Mouse (Mus musculus) olfactory bulb, adult 2 months (tissue): Measurements from ENCODE around the gene Col2a1.

Experiments
- CTCF ChIP-seq: fragments of 200-500 bp; IDR thresholded peaks from 2 replicates; pipeline ENCODE4 v1.5.1; 2012; ENCODE audit warnings: low read depth, mild to moderate bottlenecking, low read length, moderate library complexity; ENCODE audit not compliant: insufficient read depth
- POLR2A ChIP-seq: fragments of 200-500 bp; IDR thresholded peaks from 2 replicates; pipeline ENCODE4 v1.6.1; 2012; ENCODE audit warnings: mild to moderate bottlenecking, low read depth, low read length, moderate library complexity; ENCODE audit not compliant: insufficient read depth

DNA sequence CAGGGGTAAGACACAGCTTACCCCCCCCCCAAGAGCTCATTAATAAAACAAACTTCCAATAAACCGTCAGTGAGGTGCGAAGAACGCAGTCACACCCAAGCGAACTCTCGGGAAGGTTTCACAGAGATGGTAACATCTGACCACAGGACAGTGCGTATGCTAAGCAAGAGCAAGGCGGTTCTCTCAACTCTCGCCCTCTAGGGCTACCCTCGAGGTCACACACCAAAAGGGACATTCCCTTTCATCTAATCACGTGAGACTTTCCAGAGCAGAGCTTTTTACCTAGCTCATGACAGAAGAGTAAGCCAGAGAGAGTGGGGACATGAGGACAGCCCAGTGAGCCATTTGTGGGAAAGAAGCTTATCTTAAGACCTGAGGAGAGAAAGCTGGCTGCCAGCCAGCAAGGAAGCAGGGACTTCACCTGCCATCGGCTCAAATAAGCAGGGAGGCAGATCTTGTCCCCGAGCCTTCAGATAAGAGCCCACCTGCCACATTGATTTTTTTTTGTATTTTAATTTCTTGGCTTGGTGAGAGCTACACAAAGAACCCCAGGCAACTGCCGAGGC is 75.2 kb downstream of the Col2a1 start:
- TF ChIP-seq POLR2A (no peak), CTCF (no peak)
